Mouse (Mus musculus) left cerebral cortex, adult 2 months (tissue): ENCODE data around the gene Gramd1c. TPM values are rescaled to one million over a fixed set of nuclear protein-coding genes. Genes with fewer than 3 reads are reported as not detected.
A peak's percentile ranks its signal among the peaks of the same experiment; 100 is the strongest.

Experiments
- DNase-seq, 2 experiments: peaks; one replicate each; pipeline ENCODE4 v3.0.0; 2021 to 2022; ENCODE audit warnings: low spot score in 2 of 2, mixed read lengths in 1 of 2; ENCODE audit errors: extremely low spot score in 1 of 2
- H3K27ac ChIP-seq: fragments of 200-600 bp; 2 replicates; pipeline ENCODE4 v1.8.1; 2022
- H3K4me3 ChIP-seq: fragments of 200-600 bp; 2 replicates; pipeline ENCODE4 v1.8.1; 2022
- CTCF ChIP-seq: fragments of 200-600 bp; IDR thresholded peaks from 2 replicates; pipeline ENCODE4 v1.8.1; 2022; ENCODE audit warnings: antibody characterized with exemption, mild to moderate bottlenecking, moderate library complexity
- intact Hi-C: fragments of 180-260 bp; cut with DNase I; formaldehyde crosslinking; loops from one replicate; pipeline ENCODE4 v1.15.1; 2025
- long read RNA-seq, 2 experiments: library from polyadenylated mRNA; stranded (forward); transcript quantifications; one replicate each; pipeline ENCODE4 v2.0.0; 2021; ENCODE audit warnings: borderline mapping rate in 2 of 2
- total RNA-seq, 2 experiments: library from RNA; stranded (reverse); gene quantifications; 2 replicates each; pipeline ENCODE4 v1.2.3; 2021

The Gramd1c gene
- 1 to 10 TPM; 1.7 to 2.0 TPM for total RNA-seq
- long read RNA-seq, experiment 1, partial matches to known transcripts: 0 of 2 reads
- long read RNA-seq, experiment 1, other reads (novel, unspliced or antisense): 1 of 2 reads
- long read RNA-seq, experiment 2, partial matches to known transcripts: 0 of 1 reads
- long read RNA-seq, experiment 2, other reads (novel, unspliced or antisense): 0 of 1 reads

- TF ChIP-seq CTCF: peak; percentile 66
- DNase-seq: peak; percentile 58 to 63
- peak within 1 kb of the TSS; percentile 57 for H3K4me3 ChIP-seq
- H3K27ac ChIP-seq: peak within 1 kb of the TSS; percentile 78
- intact Hi-C loops: loop anchor here (2.0 to 10.0 kb wide), 3 partner anchors 174 to 1878 kb away; partner anchors contain the start of gene Ccdc191
These were observed at the start of gene Gramd1c for GRCm38 (mm10) chr16:44063025-44063894. TSS of gene Gramd1c (minus strand) at chr16:44063345.

- TF ChIP-seq CTCF: no peak
- intact Hi-C loops: no loop called here
- peak in 1 of 2 experiments; percentile 25 for DNase-seq
- H3K4me3 ChIP-seq: no peak overlapping the region
- H3K27ac ChIP-seq: no peak overlapping the region
These were observed 45.9 kb upstream of the Gramd1c start for GRCm38 (mm10) chr16:44109002-44109401.

- Histone ChIP-seq H3K27ac (no peak overlapping the region), H3K4me3 (no peak overlapping the region)
- intact Hi-C loops: no loop called here
- no peak for DNase-seq
- TF ChIP-seq CTCF: no peak
These were observed 42.1 kb upstream of the Gramd1c start for GRCm38 (mm10) chr16:44105211-44105610.

- no peak overlapping the region for H3K4me3 ChIP-seq
- H3K27ac ChIP-seq: no peak overlapping the region
- intact Hi-C loops: no loop called here
- peak; percentile 31 for TF ChIP-seq CTCF
- DNase-seq: no peak
These were observed 40.9 kb upstream of the Gramd1c start for GRCm38 (mm10) chr16:44103806-44104766.

- intact Hi-C loops: no loop called here
- no peak overlapping the region for H3K27ac ChIP-seq
- TF ChIP-seq CTCF: peak; percentile 24
- H3K4me3 ChIP-seq: no peak overlapping the region
- no peak for DNase-seq
These were observed 39.8 kb upstream of the Gramd1c start for GRCm38 (mm10) chr16:44102925-44103324.

GRCm38 (mm10) chr16:44101181-44101710 lies 38.1 kb upstream of the Gramd1c start:
- Histone ChIP-seq H3K4me3 (no peak overlapping the region), H3K27ac (no peak overlapping the region)
- intact Hi-C loops: no loop called here
- no peak for DNase-seq
- TF ChIP-seq CTCF: no peak

GRCm38 (mm10) chr16:44099377-44099776 lies 36.2 kb upstream of the Gramd1c start:
- intact Hi-C loops: no loop called here
- Histone ChIP-seq H3K27ac (no peak overlapping the region), H3K4me3 (no peak overlapping the region)
- no peak for TF ChIP-seq CTCF
- no peak for DNase-seq

- no peak for TF ChIP-seq CTCF
- intact Hi-C loops: no loop called here
- H3K27ac ChIP-seq: no peak overlapping the region
- no peak for DNase-seq
- H3K4me3 ChIP-seq: no peak overlapping the region
These were observed 24.5 kb upstream of the Gramd1c start for GRCm38 (mm10) chr16:44087650-44088049.

- intact Hi-C loops: loop anchor here (10.0 kb wide), 2 partner anchors 517 to 1877 kb away; no protein-coding TSS in a partner anchor
These were observed 1.8 kb downstream of the Gramd1c start for GRCm38 (mm10) chr16:44061341-44061740.

GRCm38 (mm10) chr16:44060604-44061286 lies 2.4 kb downstream of the Gramd1c start:
- intact Hi-C loops: loop anchor here (10.0 kb wide), 2 partner anchors 516 to 1876 kb away; no protein-coding TSS in a partner anchor
- H3K4me3 ChIP-seq: no peak overlapping the region
- DNase-seq: no peak
- no peak overlapping the region for H3K27ac ChIP-seq
- TF ChIP-seq CTCF: no peak

More at GRCm38 (mm10) chr16:44061341-44061740, 1.8 kb downstream of the Gramd1c start:
- no peak for DNase-seq
- no peak for TF ChIP-seq CTCF
- H3K4me3 ChIP-seq: no peak overlapping the region
- H3K27ac ChIP-seq: no peak overlapping the region
